Mouse (Mus musculus) CH12.LX (cell line): ENCODE measurements around the gene Dcps. TPM values are rescaled to one million over a fixed set of nuclear protein-coding genes. Genes with fewer than 3 reads are reported as not detected.

Experiments
- DNase-seq: peaks from one replicate; pipeline ENCODE4 v3.0.0-alpha.2; 2013; ENCODE audit errors: extremely low read depth
- H3K27ac ChIP-seq: 2 replicates; pipeline ENCODE4 v1.5.1; 2012; ENCODE audit warnings: low read depth, mild to moderate bottlenecking, control low read depth, moderate library complexity; ENCODE audit not compliant: insufficient read depth
- H3K27me3 ChIP-seq: replicated peaks from 2 replicates; pipeline ENCODE3; 2012; ENCODE audit warnings: inconsistent platforms
- H3K36me3 ChIP-seq, 2 experiments: replicated peaks in 1 of 2; 2 replicates each; pipeline versions ENCODE3 to v1.6.1; 2012; ENCODE audit warnings: inconsistent platforms in 1 of 2, low read length in 1 of 2, mild to moderate bottlenecking in 1 of 2, mixed read lengths in 1 of 2, moderate library complexity in 1 of 2; ENCODE audit not compliant: control insufficient read depth in 1 of 2, insufficient read depth in 1 of 2
- H3K4me1 ChIP-seq, 2 experiments: 2 replicates each; pipeline ENCODE4 v1.6.1; 2012; ENCODE audit warnings: inconsistent platforms in 1 of 2, moderate library complexity in 1 of 2; ENCODE audit not compliant: insufficient read depth in 2 of 2, control insufficient read depth in 1 of 2
- H3K4me2 ChIP-seq: 2 replicates; pipeline ENCODE4 v1.6.1; 2012; ENCODE audit warnings: low read depth, mild to moderate bottlenecking, control low read depth; ENCODE audit not compliant: poor library complexity, insufficient read depth, severe bottlenecking
- H3K4me3 ChIP-seq, 3 experiments: fragments of 150-350 bp in 1 of 3; sonication (generic) in 1 of 3; replicated peaks in 1 of 3; 2 replicates each; pipeline versions ENCODE3 to v1.5.1; 2011 to 2012; ENCODE audit warnings: low read depth in 2 of 3, low read length in 2 of 3, mild to moderate bottlenecking in 2 of 3, moderate library complexity in 2 of 3, control low read depth in 1 of 3, improper control_type of control experiment in 1 of 3, inconsistent platforms in 1 of 3, mixed read lengths in 1 of 3; ENCODE audit not compliant: poor library complexity in 1 of 3
- H3K79me2 ChIP-seq: replicated peaks from 2 replicates; pipeline ENCODE4 v1.6.1; 2012; ENCODE audit warnings: mild to moderate bottlenecking, moderate library complexity; ENCODE audit not compliant: control insufficient read depth, poor library complexity, insufficient read depth, severe bottlenecking; ENCODE audit errors: extremely low read depth
- H3K9ac ChIP-seq: 2 replicates; pipeline ENCODE4 v1.6.1; 2012; ENCODE audit warnings: low read depth, mild to moderate bottlenecking, control low read depth, moderate library complexity; ENCODE audit not compliant: insufficient read depth
- H3K9me3 ChIP-seq: replicated peaks from 2 replicates; pipeline ENCODE3; 2012; ENCODE audit warnings: low read length, inconsistent platforms, mixed read lengths
- CHD2 ChIP-seq: IDR thresholded peaks from 2 replicates; pipeline ENCODE4 v1.6.1; 2011; ENCODE audit warnings: low read length, improper control_type of control experiment
- E2F4 ChIP-seq: IDR thresholded peaks from 2 replicates; pipeline ENCODE4 v1.6.1; 2011; ENCODE audit warnings: low read depth, low read length, improper control_type of control experiment; ENCODE audit not compliant: insufficient replicate concordance
- ELF1 ChIP-seq: IDR thresholded peaks from 2 replicates; pipeline ENCODE4 v1.6.1; 2014; ENCODE audit warnings: low read depth, mild to moderate bottlenecking, inconsistent platforms, low read length, improper control_type of control experiment
- EP300 ChIP-seq: IDR thresholded peaks from 2 replicates; pipeline ENCODE4 v1.6.1; 2011; ENCODE audit warnings: low read length, improper control_type of control experiment
- GABPA ChIP-seq: IDR thresholded peaks from 2 replicates; pipeline ENCODE4 v1.6.1; 2012; ENCODE audit warnings: low read depth, low read length, improper control_type of control experiment, inconsistent platforms; ENCODE audit not compliant: insufficient replicate concordance
- IRF4 ChIP-seq: IDR thresholded peaks from 2 replicates; pipeline ENCODE4 v1.6.1; 2014; ENCODE audit warnings: low read depth, mild to moderate bottlenecking, inconsistent platforms, low read length, improper control_type of control experiment
- JUND ChIP-seq: conservative IDR thresholded peaks from 2 replicates; pipeline ENCODE4 v1.6.1; 2011; ENCODE audit warnings: low read depth, low read length, improper control_type of control experiment
- MAFK ChIP-seq: IDR thresholded peaks from 2 replicates; pipeline ENCODE4 v1.6.1; 2011; ENCODE audit warnings: low read length, improper control_type of control experiment; ENCODE audit not compliant: insufficient replicate concordance
- MYC ChIP-seq: IDR thresholded peaks from 2 replicates; pipeline ENCODE4 v1.6.1; 2011; ENCODE audit warnings: low read depth, mild to moderate bottlenecking, improper control_type of control experiment, low read length
- NRF1 ChIP-seq: IDR thresholded peaks from 2 replicates; pipeline ENCODE4 v1.6.1; 2014; ENCODE audit warnings: low read depth, mild to moderate bottlenecking, inconsistent platforms, low read length, improper control_type of control experiment, moderate library complexity
- PAX5 ChIP-seq: IDR thresholded peaks from 2 replicates; pipeline ENCODE4 v1.6.1; 2012; ENCODE audit warnings: low read length, inconsistent platforms, mixed read lengths
- POLR2AphosphoS2 ChIP-seq: IDR thresholded peaks from 2 replicates; pipeline ENCODE4 v1.6.1; 2011; ENCODE audit warnings: low read depth, low read length, improper control_type of control experiment
- RCOR1 ChIP-seq: conservative IDR thresholded peaks from 2 replicates; pipeline ENCODE4 v1.6.1; 2012; ENCODE audit warnings: low read depth, mild to moderate bottlenecking, inconsistent platforms, low read length, improper control_type of control experiment
- SIN3A ChIP-seq: IDR thresholded peaks from 2 replicates; pipeline ENCODE4 v1.6.1; 2012; ENCODE audit warnings: low read length, improper control_type of control experiment, inconsistent platforms
- TCF12 ChIP-seq: IDR thresholded peaks from 2 replicates; pipeline ENCODE4 v1.6.1; 2014; ENCODE audit warnings: low read depth, mild to moderate bottlenecking, inconsistent platforms, low read length, improper control_type of control experiment
- UBTF ChIP-seq: IDR thresholded peaks from 2 replicates; pipeline ENCODE4 v1.6.1; 2012; ENCODE audit warnings: low read depth, mild to moderate bottlenecking, inconsistent platforms, low read length, improper control_type of control experiment, moderate library complexity
- USF2 ChIP-seq: conservative IDR thresholded peaks from 2 replicates; pipeline ENCODE4 v1.6.1; 2011; ENCODE audit warnings: low read depth, low read length, improper control_type of control experiment
- ZKSCAN1 ChIP-seq: IDR thresholded peaks from 2 replicates; pipeline ENCODE4 v1.6.1; 2012; ENCODE audit warnings: low read depth, inconsistent platforms, low read length, improper control_type of control experiment, borderline replicate concordance
- ZMIZ1 ChIP-seq: IDR thresholded peaks from 2 replicates; pipeline ENCODE4 v1.6.1; 2012; ENCODE audit warnings: low read depth, mild to moderate bottlenecking, inconsistent platforms, low read length, improper control_type of control experiment
- dilution Hi-C: fragments of 300-500 bp; cut with MboI; formaldehyde crosslinking; loops from 2 replicates; pipeline ENCODE4 v1.14.3; 2020; ENCODE audit warnings: low sequenced_read_pairs; ENCODE audit not compliant: extremely low pct_unique_long_range_greater_than_20kb, extremely low pct_ligation_motif_present
- in situ Hi-C: fragments of 300-500 bp; cut with MboI; formaldehyde crosslinking; loops from 3 replicates; pipeline ENCODE4 v1.14.3; 2019; ENCODE audit warnings: low sequenced_read_pairs, low pct_ligation_motif_present, low pct_unique_long_range_greater_than_20kb, mixed read lengths
- polyA plus RNA-seq: library from polyadenylated mRNA; unstranded; fragments of >175 nt; gene quantifications from 2 replicates; pipeline ENCODE4 v1.2.1, GENCODE M21; 2012; ENCODE audit warnings: low read depth; ENCODE audit not compliant: insufficient read length
- total RNA-seq, 2 experiments: library from RNA; depleted of rRNA; stranded (reverse); fragments of 300-350 nt in 1 of 2; fragments of >200 nt in 1 of 2; gene quantifications; 2 replicates each; pipeline ENCODE4 v1.2.3; 2012 to 2014

Gene Dcps
- total and polyA plus RNA-seq, 3 experiments: 64.3 to 113 (median 94.3) TPM

DNA sequence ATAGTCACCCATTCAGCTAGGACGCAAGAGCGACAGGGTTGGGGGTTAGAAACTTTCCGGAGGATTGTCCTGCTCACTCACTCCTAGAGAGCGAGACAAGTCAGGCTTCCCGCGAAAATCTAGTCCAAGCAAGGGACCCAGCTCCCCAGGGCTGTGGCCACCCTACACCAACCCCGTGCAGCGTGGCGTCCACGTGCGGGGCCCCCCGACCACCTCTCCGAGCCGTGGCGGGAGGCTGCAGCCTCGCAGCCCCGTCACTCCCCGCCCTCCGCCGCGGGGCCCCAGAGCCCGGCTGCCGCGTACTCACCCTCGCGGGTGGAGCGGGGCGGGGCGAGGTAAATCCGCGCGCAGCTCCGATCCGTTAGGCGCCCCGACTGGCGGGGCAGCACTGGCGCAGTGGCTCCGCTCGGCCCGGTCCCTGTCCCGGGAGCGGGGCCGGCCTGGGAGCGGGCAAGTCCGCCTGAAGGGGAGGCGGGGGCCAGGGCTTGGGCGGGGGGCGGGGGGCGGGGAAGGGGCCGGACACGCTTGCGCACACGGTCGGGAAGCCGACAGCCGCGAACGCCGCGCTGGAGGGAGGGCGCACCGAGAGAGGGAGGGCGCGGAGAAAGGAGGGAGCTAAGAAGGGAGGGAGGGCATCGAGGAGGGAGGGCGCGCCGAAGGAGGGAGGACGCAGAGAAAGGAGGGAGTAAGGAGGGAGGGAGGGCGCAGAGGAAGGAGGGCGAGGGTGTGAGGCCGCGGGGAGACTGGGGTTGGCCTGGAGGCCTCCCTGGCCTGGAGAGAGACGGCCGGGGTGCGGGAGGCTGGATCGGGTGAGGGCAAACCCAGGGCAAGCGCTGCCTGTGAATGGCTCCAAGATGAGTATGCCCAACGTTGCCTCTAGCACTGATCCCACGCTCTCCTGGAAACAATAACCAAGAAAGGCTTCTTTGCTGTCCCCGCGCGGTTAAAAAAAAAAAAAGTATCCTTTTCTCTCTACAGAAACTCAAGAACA lies 59.2 kb downstream of the Dcps start (continued):
- TF ChIP-seq ZMIZ1: no peak; the same call in 1 of the 2 replicates
- no peak for TF ChIP-seq MAFK
- no peak; the same call in 1 of the 2 replicates for TF ChIP-seq IRF4
- peak; percentile 69 for TF ChIP-seq NRF1
- TF ChIP-seq TCF12: peak; percentile 3; the same call in 1 of the 2 replicates
- no peak for TF ChIP-seq USF2
- no peak for TF ChIP-seq CHD2
- no peak for TF ChIP-seq JUND
- TF ChIP-seq MYC: peak; percentile 63; the same call in 1 of the 2 replicates
- TF ChIP-seq, all 38 proteins: peak for 10

- Histone ChIP-seq H3K79me2 (no peaks in the 10 kb centered on the region), H3K9ac (no peak overlapping the region), H3K4me3 (peak overlapping the region in 2 of 3 experiments; percentile 47 to 61), H3K36me3 (peaks cover 0 to 13% of the 10 kb centered on the region in 2 experiments), H3K4me1 (peaks cover 0 to 20% of the 10 kb centered on the region in 2 experiments; a peak in 2 of 4 replicates), H3K4me2 (peak overlapping the region; percentile 75; the same call in 1 of the 2 replicates), H3K27ac (no peak overlapping the region), H3K9me3 (no peaks in the 10 kb centered on the region), H3K27me3 (no peaks in the 10 kb centered on the region)
- TF ChIP-seq USF2: no peak
- no peak for TF ChIP-seq JUND
- TF ChIP-seq SIN3A: no peak
- no peak for TF ChIP-seq E2F4
- no peak for TF ChIP-seq RCOR1
- TF ChIP-seq TCF12: no peak
- TF ChIP-seq GABPA: no peak
- no peak for TF ChIP-seq MAFK
- no peak for TF ChIP-seq ZMIZ1
- no peak for TF ChIP-seq ELF1
- no peak for TF ChIP-seq ZKSCAN1
- no peak for TF ChIP-seq POLR2AphosphoS2
- TF ChIP-seq PAX5: no peak
- no peak for TF ChIP-seq EP300
- no peak for TF ChIP-seq UBTF
- dilution Hi-C loops: no loop called here
- in situ Hi-C loops: loop anchor here (5.0 kb wide), 1 partner anchor 74 kb away; no protein-coding TSS in a partner anchor
- DNase-seq: no peak
Observed at GRCm38 (mm10) chr9:35115804-35116203, 60.1 kb downstream of the Dcps start.
